Comparison of ENCODE assay signal across 8 mouse cellular contexts in genomic region chr12:31634343-31635239, GRCm38 (mm10). TPM values are rescaled to one million over a fixed set of nuclear protein-coding genes. Genes with fewer than 3 reads are reported as not detected.
DNase-seq lines count a peak whose midpoint lies in the region; ATAC-seq and TF ChIP-seq lines count a peak whose summit lies in the region.

Gene Bcap29 (minus strand): TSS chr12:31634658.

- H3K4me3 ChIP-seq in embryonic facial prominence, embryonic 11.5 days (ENCODE audit: low read depth, low read length), result peak within 1 kb of the TSS; percentile 55
- peak within 1 kb of the TSS; percentile 61 for H3K4me3 ChIP-seq in limb, embryonic 15.5 days
- H3K4me3 ChIP-seq in midbrain, postnatal 0 days (ENCODE audit: low read depth, low read length), result peak within 1 kb of the TSS; percentile 60

- no peaks in the 10 kb centered on the region for H3K27me3 ChIP-seq in embryonic facial prominence, embryonic 11.5 days (ENCODE audit: control insufficient read depth, insufficient read depth, low read length)
- H3K27me3 ChIP-seq in limb, embryonic 15.5 days, result no peaks in the 10 kb centered on the region
- no peaks in the 10 kb centered on the region for H3K27me3 ChIP-seq in midbrain, postnatal 0 days (ENCODE audit: insufficient read depth, low read length)

- H3K36me3 ChIP-seq in embryonic facial prominence, embryonic 11.5 days (replicated peaks; ENCODE audit: control insufficient read depth, insufficient read depth, low read depth, low read length), result no peaks in the 10 kb centered on the region
- no peaks in the 10 kb centered on the region for H3K36me3 ChIP-seq in limb, embryonic 15.5 days
- H3K36me3 ChIP-seq in midbrain, postnatal 0 days (ENCODE audit: insufficient read depth, low read length), result no peaks in the 10 kb centered on the region

- peak within 1 kb of the TSS; percentile 35 for H3K27ac ChIP-seq in embryonic facial prominence, embryonic 11.5 days (replicated peaks; ENCODE audit: low read depth, low read length)
- peak within 1 kb of the TSS; percentile 84 for H3K27ac ChIP-seq in limb, embryonic 15.5 days
- peak within 1 kb of the TSS; percentile 74 for H3K27ac ChIP-seq in midbrain, postnatal 0 days (ENCODE audit: low read depth, low read length)

- no peaks in the 10 kb centered on the region for H3K4me1 ChIP-seq in embryonic facial prominence, embryonic 11.5 days (ENCODE audit: control insufficient read depth, insufficient read depth, low read length)
- peaks cover 5% of the 10 kb centered on the region; the same call in 1 of the 2 replicates for H3K4me1 ChIP-seq in limb, embryonic 15.5 days
- H3K4me1 ChIP-seq in midbrain, postnatal 0 days (ENCODE audit: insufficient read depth, low read length), result no peaks in the 10 kb centered on the region; the same call in 1 of the 2 replicates

- no peak for TF ChIP-seq CTCF in midbrain, postnatal 0 days (IDR thresholded peaks at IDR 0.05)

- DNase-seq in 3134 (ENCODE audit: extremely low read depth, insufficient read length, low spot score), result peak; percentile 80
- peak; percentile 89 for DNase-seq in adrenal gland, postnatal 10 days
- DNase-seq in embryonic facial prominence, embryonic 11.5 days (ENCODE audit: low spot score), result peak; percentile 83
- DNase-seq in heart, adult 11 months, result peak; percentile 99
- peak; percentile 83 for DNase-seq in kidney, adult 18-20 months
- DNase-seq in midbrain, postnatal 0 days (ENCODE audit: low spot score), result peak; percentile 80
- DNase-seq in spleen, postnatal 14 days (ENCODE audit: low spot score in 2 of 2), result peak; percentile 60 to 73

- peak; percentile 83 for ATAC-seq in embryonic facial prominence, embryonic 11.5 days (replicated peaks; ENCODE audit: insufficient number of reproducible peaks, low FRiP score, low TSS enrichment, low read depth)
- ATAC-seq in limb, embryonic 15.5 days (ENCODE audit: insufficient number of reproducible peaks, low FRiP score, low TSS enrichment, low read depth), result peak; percentile 69
- ATAC-seq in midbrain, postnatal 0 days (ENCODE audit: low FRiP score), result peak; percentile 91

- H3K4me2 ChIP-seq in embryonic facial prominence, embryonic 11.5 days (ENCODE audit: low read depth, low read length), result peak within 1 kb of the TSS; percentile 81
- H3K4me2 ChIP-seq in limb, embryonic 15.5 days, result peak within 1 kb of the TSS; percentile 84
- peak within 1 kb of the TSS; percentile 66 for H3K4me2 ChIP-seq in midbrain, postnatal 0 days (ENCODE audit: low read depth, low read length, poor library complexity, severe bottlenecking)

- peak within 1 kb of the TSS; percentile 88 for H3K9ac ChIP-seq in embryonic facial prominence, embryonic 11.5 days (replicated peaks; ENCODE audit: low read length)
- peak within 1 kb of the TSS; percentile 69 for H3K9ac ChIP-seq in limb, embryonic 15.5 days
- H3K9ac ChIP-seq in midbrain, postnatal 0 days (replicated peaks; ENCODE audit: low read length, poor library complexity, severe bottlenecking), result peak within 1 kb of the TSS; percentile 78

- WGBS in embryonic facial prominence, embryonic 11.5 days, result 2% methylated on average over 72 of the region's 73 CpGs
- WGBS in limb, embryonic 15.5 days, result 2% methylated on average over 71 of the region's 73 CpGs
- WGBS in midbrain, postnatal 0 days, result 2% methylated on average over 69 of the region's 73 CpGs

- H3K9me3 ChIP-seq in embryonic facial prominence, embryonic 11.5 days (replicated peaks; ENCODE audit: control insufficient read depth, low read length), result no peaks in the 10 kb centered on the region
- H3K9me3 ChIP-seq in limb, embryonic 15.5 days, result no peaks in the 10 kb centered on the region
- H3K9me3 ChIP-seq in midbrain, postnatal 0 days (ENCODE audit: low read length), result no peaks in the 10 kb centered on the region

RNA-seq across cellular contexts. Expression of gene Bcap29, which starts in this region (rescaled TPM):
- 10 to 100 TPM; 22.9 to 25.4 TPM for total RNA-seq in adrenal gland, postnatal 10 days (2021)
- 34.6 and 38.4 TPM in 2 replicates for polyA plus RNA-seq in embryonic facial prominence, embryonic 11.5 days (2014; fragmentation: Nextera tagmentation; extraction: Ambion mirVana)
- 27.0 and 27.1 TPM in 2 replicates for polyA plus RNA-seq in limb, embryonic 15.5 days (2015; fragmentation: Nextera tagmentation; extraction: Ambion mirVana)
- 5.9 and 11.1 TPM in 2 replicates for total RNA-seq in midbrain, postnatal 0 days (2014; rRNA removed)
- 33.9 and 36.1 TPM in 2 replicates for polyA plus RNA-seq in midbrain, postnatal 0 days (2015; fragmentation: Nextera tagmentation; extraction: Ambion mirVana)

Comparison
In these comparisons a context has a peak if more than half of its experiments do, and no peak if none do; other contexts are left out.
1. Peak in every context shown above with its lines: DNase-seq, ATAC-seq, H3K4me3 ChIP-seq and H3K27ac ChIP-seq.